Mouse (Mus musculus): ENCODE results near the gene 9130213A22Rik.

9130213A22Rik gene

DNA sequence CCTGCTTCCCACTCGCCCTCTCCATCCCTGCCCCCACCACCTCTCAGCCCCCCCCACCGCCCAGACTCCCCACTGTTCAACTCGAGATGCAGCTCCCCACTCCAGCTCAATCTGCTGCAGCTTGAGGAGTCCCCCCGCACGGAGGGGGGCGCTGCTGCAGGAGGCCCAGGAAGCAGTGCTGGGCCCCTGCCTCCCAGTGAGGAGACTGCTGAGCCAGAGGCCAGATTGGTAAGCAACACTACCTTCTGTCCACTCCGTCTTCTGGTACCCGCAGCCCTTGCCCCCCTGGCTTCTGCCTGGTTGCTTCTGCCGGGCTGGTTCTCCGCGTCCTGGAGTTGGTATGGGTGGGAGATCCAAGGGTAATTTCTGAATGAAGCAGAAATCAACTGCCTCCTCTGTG is 15.5 kb downstream of the 9130213A22Rik start:
- DNase-seq (ENCODE audit: low read depth, low spot score), result no peak

GRCm38 (mm10) chr11:69106299-69106698 is 16.1 kb downstream of the 9130213A22Rik start:
- DNase-seq (ENCODE audit: low read depth, low spot score), result no peak

GRCm38 (mm10) chr11:69105796-69106195 is 16.6 kb downstream of the 9130213A22Rik start:
- no peak for DNase-seq (ENCODE audit: low read depth, low spot score)

GRCm38 (mm10) chr11:69105227-69105626 is 17.2 kb downstream of the 9130213A22Rik start:
- no peak for DNase-seq (ENCODE audit: low read depth, low spot score)

- DNase-seq (ENCODE audit: low read depth, low spot score), result no peak
Measured at GRCm38 (mm10) chr11:69104487-69104886, 17.9 kb downstream of the 9130213A22Rik start.

- DNase-seq (ENCODE audit: low read depth, low spot score), result no peak
Measured at GRCm38 (mm10) chr11:69103531-69104435, 18.6 kb downstream of the 9130213A22Rik start.

DNA sequence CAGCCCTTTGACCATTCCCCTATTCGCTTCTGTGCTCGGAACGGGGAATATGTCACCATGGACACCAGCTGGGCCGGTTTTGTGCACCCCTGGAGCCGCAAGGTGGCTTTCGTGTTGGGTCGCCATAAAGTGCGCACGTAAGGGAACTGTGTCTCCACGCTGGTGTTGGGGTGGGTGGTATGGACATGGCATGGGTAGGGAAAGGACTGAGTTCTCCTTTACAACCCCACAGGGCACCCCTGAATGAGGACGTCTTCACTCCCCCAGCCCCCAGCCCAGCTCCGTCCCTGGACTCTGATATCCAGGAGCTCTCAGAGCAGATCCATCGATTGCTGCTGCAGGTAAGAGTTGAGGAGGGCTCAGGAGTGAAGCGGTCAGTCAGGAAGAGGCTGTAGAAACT is 19.3 kb downstream of the 9130213A22Rik start:
- DNase-seq (ENCODE audit: low read depth, low spot score), result no peak

- no peak for DNase-seq (ENCODE audit: low read depth, low spot score)
Measured at GRCm38 (mm10) chr11:69102403-69102725, 20.0 kb downstream of the 9130213A22Rik start.

- no peak for DNase-seq (ENCODE audit: low read depth, low spot score)
Measured at GRCm38 (mm10) chr11:69101604-69102402, 20.6 kb downstream of the 9130213A22Rik start.

DNA sequence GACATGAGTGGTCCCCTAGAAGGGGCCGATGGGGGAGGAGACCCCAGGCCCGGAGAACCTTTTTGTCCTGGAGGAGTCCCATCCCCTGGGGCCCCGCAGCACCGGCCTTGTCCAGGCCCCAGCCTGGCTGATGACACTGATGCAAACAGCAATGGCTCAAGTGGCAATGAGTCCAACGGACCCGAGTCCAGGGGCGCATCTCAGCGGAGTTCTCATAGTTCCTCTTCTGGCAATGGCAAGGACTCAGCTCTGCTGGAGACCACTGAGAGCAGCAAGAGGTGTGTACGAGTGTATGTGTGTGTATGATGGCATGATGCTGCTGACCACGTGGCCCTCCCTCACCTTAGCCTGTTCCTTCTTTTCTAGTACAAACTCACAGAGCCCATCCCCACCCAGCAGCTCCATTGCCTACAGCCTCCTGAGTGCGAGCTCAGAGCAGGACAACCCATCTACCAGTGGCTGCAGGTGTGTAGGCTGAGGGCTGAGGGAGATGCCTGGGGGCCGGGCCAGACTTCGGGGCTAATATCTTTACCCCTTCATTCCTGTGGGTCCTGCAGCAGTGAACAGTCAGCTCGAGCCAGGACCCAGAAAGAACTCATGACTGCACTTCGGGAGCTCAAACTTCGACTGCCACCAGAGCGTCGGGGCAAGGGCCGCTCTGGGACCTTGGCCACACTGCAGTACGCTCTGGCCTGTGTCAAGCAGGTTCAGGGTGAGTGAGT is 21.6 kb downstream of the 9130213A22Rik start:
- DNase-seq (ENCODE audit: low read depth, low spot score), result no peak

GRCm38 (mm10) chr11:69099915-69100345 is 22.5 kb downstream of the 9130213A22Rik start:
- peak; percentile 98 for DNase-seq (ENCODE audit: low read depth, low spot score)

GRCm38 (mm10) chr11:69099177-69099914 is 23.0 kb downstream of the 9130213A22Rik start:
- DNase-seq (ENCODE audit: low read depth, low spot score), result peak; percentile 94

DNA sequence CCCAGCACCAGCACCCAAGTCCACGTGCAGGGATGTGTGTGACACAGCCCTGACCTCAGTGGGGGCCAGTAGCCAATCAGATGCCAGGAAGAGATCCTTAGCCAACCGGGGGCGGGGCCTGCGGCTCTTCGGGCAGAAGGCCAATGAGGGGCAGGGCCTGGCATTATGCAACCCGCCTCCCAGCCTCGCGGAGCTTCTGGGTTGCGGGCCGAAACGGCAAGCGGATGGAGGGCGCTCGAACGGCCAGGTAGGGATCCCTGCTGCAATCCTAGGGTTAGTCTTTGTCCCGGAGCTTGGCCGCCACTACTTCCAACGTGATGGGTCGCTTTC is 23.7 kb downstream of the 9130213A22Rik start:
- DNase-seq (ENCODE audit: low read depth, low spot score), result peak; percentile 100

GRCm38 (mm10) chr11:69098039-69098761 is 24.2 kb downstream of the 9130213A22Rik start:
- no peak for DNase-seq (ENCODE audit: low read depth, low spot score)

DNA sequence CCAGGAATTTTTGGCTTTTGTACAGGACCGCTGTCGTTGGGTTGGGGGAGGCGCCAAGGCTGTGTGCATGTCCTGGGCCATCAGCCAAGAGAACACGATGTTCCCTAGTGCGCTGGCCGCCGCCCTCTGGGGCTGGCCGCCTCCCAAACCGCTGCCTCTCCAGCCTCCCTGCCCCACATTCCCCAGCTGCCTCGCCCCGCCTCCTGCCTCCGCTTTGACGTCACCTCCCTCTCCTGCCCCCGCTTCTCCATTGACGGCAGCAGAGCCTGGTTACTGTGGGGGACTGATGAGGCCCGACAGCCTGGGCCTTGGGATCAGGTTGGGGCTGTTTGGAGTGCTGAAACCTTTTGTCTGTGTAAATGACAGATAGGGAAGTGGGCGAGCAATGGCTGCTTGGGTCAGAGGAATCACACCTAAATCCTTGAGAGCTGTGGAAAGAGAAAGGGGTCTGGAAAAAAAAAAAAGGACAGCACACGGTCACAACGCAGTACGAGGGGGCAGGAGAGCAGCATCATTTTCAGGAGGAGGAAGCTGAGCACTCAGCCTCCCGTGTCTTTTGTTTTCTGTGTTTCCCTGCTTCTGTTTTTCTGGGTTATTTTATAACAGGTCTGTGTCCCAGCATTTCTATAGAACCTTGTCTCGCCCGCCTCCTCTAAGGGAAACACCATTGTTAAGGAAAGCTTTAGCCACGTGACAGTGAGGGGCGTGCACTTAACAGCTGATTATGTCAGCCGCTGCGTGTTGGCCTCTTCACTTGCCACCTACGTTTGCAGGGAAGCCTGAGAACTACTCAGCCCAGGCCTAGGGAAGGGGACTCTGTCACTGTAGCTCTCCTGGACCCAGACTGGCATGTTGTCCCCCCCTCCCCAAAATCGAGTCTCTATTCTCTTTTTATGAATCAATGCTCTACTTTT is 25.1 kb downstream of the 9130213A22Rik start:
- DNase-seq (ENCODE audit: low read depth, low spot score), result peak; percentile 100

- DNase-seq (ENCODE audit: low read depth, low spot score), result peak; percentile 81
Measured at GRCm38 (mm10) chr11:69096360-69096986, 25.9 kb downstream of the 9130213A22Rik start.

GRCm38 (mm10) chr11:69095511-69096231 is 26.7 kb downstream of the 9130213A22Rik start:
- peak; percentile 66 for DNase-seq (ENCODE audit: low read depth, low spot score)

DNA sequence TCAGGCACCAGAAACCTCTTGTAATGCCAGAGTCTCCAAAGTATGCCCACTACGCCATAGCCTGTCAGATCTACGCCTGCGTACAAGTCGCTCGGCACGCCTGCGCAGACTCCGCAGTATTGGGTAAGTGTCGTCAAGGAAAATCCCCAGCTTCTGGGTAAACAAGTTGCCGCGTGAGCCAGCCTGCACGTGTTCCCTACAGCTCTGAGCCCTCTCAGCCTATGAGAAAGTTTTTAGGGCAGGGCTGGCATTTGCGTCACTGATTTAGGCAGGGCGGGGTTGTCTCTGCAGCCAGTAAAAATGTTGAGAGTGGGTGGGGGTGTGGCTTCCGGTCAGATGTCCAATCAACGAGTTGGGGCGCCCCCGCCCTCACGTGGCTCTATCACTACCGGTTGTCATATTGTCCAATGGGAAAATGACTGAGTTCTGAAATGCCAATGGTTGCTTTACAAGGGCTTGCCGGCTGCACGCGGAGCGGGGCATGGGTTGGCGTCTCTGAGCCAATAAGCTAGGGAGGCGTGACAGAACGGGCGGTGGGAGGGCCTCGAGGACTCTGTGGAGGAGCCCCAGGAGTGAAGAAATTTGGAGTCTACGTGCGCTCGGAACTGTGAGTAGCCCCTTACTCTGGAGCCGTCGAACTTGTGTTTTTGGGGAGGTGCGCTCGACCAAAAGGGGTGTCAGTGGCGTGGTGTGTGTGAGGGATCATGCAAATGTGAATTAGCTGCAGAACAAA is 27.5 kb downstream of the 9130213A22Rik start, which contains the start of gene Per1:
TSS of gene Per1 (plus strand) at position 521 of the 733 bp plus-strand sequence.
- DNase-seq (ENCODE audit: low read depth, low spot score), result peak; percentile 100
